Mouse (Mus musculus): ENCODE measurements around the gene Slc4a7.

The Slc4a7 gene

DNA sequence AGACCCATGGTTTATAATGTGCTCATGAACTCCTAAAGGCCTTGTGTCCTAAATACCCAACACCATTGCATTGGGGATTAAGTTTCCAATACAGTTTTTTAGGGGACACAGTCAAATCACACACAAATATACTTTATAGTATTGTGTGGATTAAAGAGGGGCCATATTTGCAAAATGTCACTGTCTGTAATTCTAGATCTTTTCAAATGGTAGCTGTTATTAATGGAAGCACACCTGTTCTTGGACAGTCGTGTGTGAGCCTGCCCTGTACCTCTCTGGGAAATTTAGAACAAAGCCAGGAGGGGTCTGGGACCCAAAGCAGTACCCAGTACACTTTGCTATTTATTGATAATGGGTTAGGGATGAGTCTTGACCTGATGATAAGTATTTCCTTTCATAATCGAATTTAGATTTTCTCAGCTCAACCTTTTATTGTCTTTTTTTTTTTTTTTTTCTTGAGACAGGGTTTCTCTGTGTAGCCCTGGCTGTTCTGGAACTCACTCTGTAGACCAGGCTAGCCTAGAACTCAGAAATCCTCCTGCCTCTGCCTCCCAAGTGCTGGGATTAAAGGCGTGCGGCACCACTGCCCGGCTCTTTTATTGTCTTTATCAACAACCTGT, at the start of gene Slc4a7:
Gene Slc4a7 (plus strand): TSS at position 570 of the 620 bp plus-strand sequence.
- DNase-seq (ENCODE audit: low read depth, low spot score), result no peak

- DNase-seq (ENCODE audit: low read depth, low spot score), result no peak
These were observed 31.5 kb upstream of the Slc4a7 start for GRCm38 (mm10) chr14:14670597-14670996.

GRCm38 (mm10) chr14:14681611-14682010, 20.5 kb upstream of the Slc4a7 start:
- no peak for DNase-seq (ENCODE audit: low read depth, low spot score)

- DNase-seq (ENCODE audit: low read depth, low spot score), result no peak
These were observed 17.3 kb upstream of the Slc4a7 start for GRCm38 (mm10) chr14:14684771-14685170.

GRCm38 (mm10) chr14:14686101-14686551, 16.0 kb upstream of the Slc4a7 start:
- no peak for DNase-seq (ENCODE audit: low read depth, low spot score)

DNA sequence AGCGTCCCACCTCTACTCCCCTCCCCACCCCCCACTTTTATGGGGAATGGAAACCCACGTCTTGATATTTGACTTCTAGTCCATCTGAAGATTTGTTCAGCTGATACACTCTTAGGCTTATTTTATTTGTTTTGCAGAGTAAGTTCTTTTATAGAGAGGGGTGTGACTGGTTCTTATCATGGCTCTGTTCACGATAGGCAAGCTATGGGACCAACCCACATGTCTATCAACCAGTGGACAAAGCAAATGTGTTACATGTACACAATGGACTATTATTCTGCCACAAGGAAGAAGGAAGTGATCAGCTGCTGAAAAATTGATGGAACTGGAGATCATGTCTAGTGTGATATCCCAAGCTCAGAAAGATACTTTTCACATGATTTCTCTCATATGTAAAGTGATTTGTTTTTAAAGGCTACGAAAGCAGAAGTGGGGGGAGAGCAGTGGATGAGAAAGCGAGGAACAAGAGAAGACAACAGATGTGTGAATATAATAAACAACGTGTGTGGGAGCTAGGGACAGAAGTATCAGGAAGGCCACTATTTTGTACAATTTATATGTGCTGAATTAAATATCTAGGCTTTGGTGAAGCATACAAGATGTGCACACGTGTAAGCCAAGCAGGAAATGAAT, 14.7 kb upstream of the Slc4a7 start:
- DNase-seq (ENCODE audit: low read depth, low spot score), result no peak

- DNase-seq (ENCODE audit: low read depth, low spot score), result peak; percentile 96
These were observed 593 bp downstream of the Slc4a7 start for GRCm38 (mm10) chr14:14702399-14703345.

DNA sequence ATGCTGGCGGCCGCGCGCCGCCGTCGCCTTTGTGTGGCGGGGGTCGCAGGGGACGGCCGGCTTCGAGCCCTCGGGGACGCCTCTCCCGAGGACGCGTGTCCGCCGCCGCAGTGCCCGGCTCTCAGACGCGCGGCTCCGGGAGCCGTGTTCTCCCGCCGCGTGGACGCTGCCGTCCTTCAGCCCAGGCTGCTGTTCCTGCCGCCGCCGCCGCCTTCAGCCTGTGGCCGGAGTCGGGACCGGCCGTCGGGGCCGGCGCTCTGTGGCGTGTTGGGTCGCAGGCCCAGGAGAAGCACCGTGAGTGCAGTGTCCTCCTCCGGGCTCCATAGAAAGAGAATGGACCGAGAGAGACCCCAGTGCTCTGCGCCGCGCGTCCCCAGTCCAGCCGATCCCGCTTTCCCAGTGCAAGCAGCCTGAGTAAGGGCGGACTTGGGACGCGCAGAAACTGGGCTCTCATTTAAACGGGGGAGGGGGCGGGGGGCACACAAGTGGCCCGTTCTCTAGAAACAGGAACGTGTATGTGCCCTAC, 1.3 kb downstream of the Slc4a7 start:
- peak; percentile 26 for DNase-seq (ENCODE audit: low read depth, low spot score)

DNA sequence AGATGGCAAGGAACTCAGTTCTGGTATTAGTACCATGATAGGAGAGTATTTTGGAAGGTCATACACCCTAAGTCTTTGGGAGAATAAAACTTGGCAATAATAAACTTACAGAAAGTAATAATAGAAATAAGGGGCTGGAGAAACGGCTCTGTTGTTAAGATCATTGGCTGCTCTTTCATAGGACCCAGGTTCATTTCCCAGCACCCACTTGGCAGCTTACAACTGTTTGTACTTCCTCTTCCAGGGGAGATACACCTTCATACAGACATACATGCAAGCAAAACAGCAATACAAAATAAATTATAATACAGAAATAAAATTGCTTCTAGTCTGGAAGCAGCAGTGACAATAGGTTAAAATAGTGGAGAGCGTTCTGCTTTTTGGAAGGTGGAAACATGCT, 2.6 kb downstream of the Slc4a7 start:
- DNase-seq (ENCODE audit: low read depth, low spot score), result no peak

- no peak for DNase-seq (ENCODE audit: low read depth, low spot score)
These were observed 3.0 kb downstream of the Slc4a7 start for GRCm38 (mm10) chr14:14705126-14705525.

DNA sequence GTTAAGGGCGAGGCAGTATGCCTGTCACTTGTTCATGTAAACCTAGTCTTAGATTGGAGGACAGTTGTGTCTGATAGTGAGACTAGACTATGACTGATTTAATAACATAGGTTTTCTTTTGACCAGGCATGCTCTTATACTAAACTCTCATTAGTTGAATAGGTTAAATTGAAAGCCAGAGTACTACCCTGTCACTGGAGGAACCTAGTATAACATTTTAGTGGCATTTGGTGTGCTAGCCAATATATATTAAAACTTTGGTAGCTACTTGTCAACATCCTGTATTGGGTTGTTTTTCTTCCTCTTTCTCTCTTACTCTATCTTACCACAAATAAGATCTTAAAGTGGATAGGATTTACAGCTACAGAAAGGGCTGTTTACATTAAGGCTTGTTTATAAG, 4.3 kb downstream of the Slc4a7 start:
- DNase-seq (ENCODE audit: low read depth, low spot score), result no peak

DNA sequence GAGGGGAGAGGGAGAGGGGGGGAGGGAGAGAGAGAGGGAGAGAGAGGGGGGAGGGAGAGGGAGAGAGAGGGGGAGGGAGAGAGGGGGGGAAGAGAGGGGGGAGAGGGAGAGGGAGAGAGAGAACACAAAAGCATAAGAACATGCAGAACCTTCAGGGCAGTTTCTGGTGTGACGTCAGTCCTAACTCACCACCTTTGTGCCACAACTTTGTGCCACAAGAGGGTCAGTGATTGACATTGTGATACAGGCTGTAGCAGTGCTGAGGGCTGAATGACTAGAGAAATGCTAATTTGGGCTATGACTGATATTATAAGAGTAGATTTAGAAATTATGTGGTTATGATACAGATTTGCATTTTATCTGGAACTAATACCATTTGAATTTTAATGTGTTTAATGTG, 5.0 kb downstream of the Slc4a7 start:
- DNase-seq (ENCODE audit: low read depth, low spot score), result no peak

DNA sequence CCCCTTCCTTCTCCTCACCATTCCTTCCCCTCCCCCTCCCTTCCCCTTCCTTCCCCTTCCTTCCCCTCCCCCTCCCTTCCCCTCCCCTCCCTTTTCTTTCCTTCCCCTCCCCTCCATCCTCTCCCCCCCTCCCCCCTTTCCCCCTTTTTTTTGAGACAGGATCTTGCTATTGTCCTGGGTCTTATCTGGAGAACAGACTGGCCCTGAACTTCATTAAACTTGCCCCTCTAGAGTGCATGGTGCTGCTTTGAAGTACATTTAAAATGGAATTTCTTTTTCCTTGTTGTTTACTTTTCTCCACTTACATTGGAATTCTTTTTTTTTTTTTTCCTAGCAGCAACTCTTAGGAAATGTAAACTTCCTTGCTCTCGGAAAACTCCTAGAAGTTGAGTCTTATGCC, 6.9 kb downstream of the Slc4a7 start:
- DNase-seq (ENCODE audit: low read depth, low spot score), result peak; percentile 68

DNA sequence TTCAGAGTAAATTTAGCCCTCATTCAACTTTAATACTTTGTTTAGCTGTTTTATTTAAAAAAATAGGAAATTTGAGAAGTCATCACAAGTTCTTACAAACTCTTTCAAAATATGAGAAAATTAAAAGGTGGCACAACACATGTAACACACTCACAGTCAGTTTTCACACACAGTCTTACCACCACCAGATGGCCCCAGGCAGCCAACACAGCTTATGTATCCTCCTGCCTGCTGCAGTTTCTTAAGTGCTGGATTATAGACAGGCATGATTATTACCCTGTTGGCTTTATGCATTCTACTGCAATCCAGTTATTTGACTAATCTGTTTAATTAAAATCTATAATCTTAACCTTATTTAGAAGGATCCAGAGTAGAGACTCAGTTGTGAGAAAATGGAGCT, 12.1 kb downstream of the Slc4a7 start:
- DNase-seq (ENCODE audit: low read depth, low spot score), result no peak

DNA sequence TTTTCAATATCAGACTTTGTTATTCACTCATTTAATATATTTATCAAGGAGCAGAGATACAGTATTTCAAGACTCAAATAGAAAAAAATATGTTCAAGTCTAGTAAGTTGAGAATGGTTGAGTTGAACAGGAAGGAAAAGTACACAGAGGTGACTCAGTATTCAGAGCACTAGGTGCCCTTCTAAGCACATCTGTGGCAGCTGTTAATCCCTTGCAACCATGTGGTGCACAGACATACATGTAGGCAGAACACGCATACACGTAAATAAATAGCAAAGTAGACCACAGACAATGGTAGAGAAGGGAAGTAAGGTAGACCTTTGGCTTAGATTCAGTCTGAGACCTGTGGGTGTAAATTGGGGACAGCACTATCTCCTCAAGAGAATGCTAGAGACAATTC, 13.7 kb downstream of the Slc4a7 start:
- no peak for DNase-seq (ENCODE audit: low read depth, low spot score)

GRCm38 (mm10) chr14:14716843-14717242, 14.8 kb downstream of the Slc4a7 start:
- DNase-seq (ENCODE audit: low read depth, low spot score), result no peak

- DNase-seq (ENCODE audit: low read depth, low spot score), result no peak
These were observed 16.5 kb downstream of the Slc4a7 start for GRCm38 (mm10) chr14:14718556-14718955.

DNA sequence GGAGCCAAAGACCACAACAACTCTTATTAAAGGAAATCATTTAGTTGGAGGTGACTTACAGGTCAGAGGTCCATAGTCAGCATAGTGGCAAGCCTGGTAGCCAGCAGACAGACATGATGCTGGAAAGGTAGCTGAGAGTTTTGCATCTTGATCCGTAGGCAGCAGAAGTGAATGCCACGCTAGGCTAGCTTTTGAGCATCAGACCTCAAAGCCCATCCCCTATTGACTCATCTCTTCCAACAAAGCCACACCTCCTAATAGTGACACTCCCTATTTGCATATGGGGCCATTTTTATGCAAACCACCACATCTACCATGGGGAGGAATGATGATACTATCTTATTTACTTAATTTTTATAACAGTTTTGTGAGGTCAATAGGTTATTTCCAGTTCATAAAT, 79.1 kb downstream of the Slc4a7 start:
- no peak for DNase-seq (ENCODE audit: low read depth, low spot score)

DNA sequence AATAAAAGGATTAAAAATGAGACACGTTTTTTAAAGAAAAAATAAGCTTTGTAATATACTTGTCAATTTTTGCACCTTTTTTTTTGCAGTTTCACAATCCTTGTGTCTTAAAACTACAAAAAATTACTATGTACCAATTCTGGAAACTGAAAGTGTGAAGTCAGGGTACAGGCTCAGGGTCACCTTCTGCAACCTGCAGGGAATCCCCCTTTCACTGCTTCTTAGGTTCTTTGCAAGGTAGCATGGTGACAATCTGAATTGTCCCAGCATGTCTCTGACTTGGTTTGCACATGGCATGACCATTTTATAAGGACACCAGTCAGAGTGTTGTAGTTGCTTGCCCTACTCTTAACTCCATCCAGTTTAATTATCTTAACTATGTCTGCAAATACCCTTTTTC, 82.1 kb downstream of the Slc4a7 start:
- DNase-seq (ENCODE audit: low read depth, low spot score), result no peak

GRCm38 (mm10) chr14:14786979-14787378, 84.9 kb downstream of the Slc4a7 start:
- no peak for DNase-seq (ENCODE audit: low read depth, low spot score)

- DNase-seq (ENCODE audit: low read depth, low spot score), result no peak
These were observed 87.9 kb downstream of the Slc4a7 start for GRCm38 (mm10) chr14:14789840-14790470.

DNA sequence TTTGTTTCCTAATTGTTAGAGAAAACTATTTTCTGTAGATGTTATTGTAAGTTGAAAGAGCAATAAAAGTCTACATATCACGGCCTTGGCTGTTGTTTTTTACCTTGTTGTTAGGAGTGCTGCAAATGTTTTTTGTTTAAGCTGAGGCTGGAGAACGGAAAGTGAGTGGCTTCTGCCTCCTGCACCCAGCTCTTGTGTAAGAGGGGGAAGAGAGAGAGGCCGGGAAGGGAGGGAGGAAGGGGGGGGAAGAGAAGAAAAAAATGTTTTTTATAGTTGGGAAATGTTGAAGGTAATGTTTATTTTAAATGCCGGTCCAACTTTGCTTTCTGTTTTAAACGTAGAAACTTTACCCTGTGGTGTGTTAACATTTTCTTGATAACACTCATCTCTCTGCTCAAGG, 97.8 kb downstream of the Slc4a7 start:
- DNase-seq (ENCODE audit: low read depth, low spot score), result no peak

All from ES-CJ7 (cell line).